Mouse (Mus musculus): ENCODE results near the gene Dzip1l.

Gene Dzip1l

GRCm38 (mm10) chr9:99661606-99662166 is 32.4 kb downstream of the Dzip1l start:
- peak; percentile 34 for DNase-seq

GRCm38 (mm10) chr9:99662406-99662805 is 33.1 kb downstream of the Dzip1l start:
- DNase-seq = peak; percentile 70

GRCm38 (mm10) chr9:99662887-99663286 is 33.6 kb downstream of the Dzip1l start:
- DNase-seq = no peak

- DNase-seq = peak; percentile 29
Observed at GRCm38 (mm10) chr9:99667596-99667995, 38.3 kb downstream of the Dzip1l start.

GRCm38 (mm10) chr9:99671603-99672002 is 42.3 kb downstream of the Dzip1l start:
- DNase-seq = peak; percentile 17

GRCm38 (mm10) chr9:99675714-99676113 is 46.4 kb downstream of the Dzip1l start:
- no peak for DNase-seq

GRCm38 (mm10) chr9:99681980-99682570 is 52.8 kb downstream of the Dzip1l start:
- no peak for DNase-seq

- DNase-seq = no peak
Observed at GRCm38 (mm10) chr9:99685061-99685521, 55.8 kb downstream of the Dzip1l start.

GRCm38 (mm10) chr9:99685536-99686231 is 56.4 kb downstream of the Dzip1l start:
- no peak for DNase-seq

GRCm38 (mm10) chr9:99689796-99690195 is 60.5 kb downstream of the Dzip1l start:
- no peak for DNase-seq

- DNase-seq = peak; percentile 10
Observed at GRCm38 (mm10) chr9:99690386-99690785, 61.1 kb downstream of the Dzip1l start.

GRCm38 (mm10) chr9:99694961-99695360 is 65.7 kb downstream of the Dzip1l start:
- no peak for DNase-seq

GRCm38 (mm10) chr9:99699752-99700389 is 70.6 kb downstream of the Dzip1l start:
- no peak for DNase-seq

- no peak for DNase-seq
Observed at GRCm38 (mm10) chr9:99701187-99701586, 71.9 kb downstream of the Dzip1l start.

GRCm38 (mm10) chr9:99702215-99702614 is 72.9 kb downstream of the Dzip1l start:
- no peak for DNase-seq

- no peak for DNase-seq
Observed at GRCm38 (mm10) chr9:99703711-99704110, 74.4 kb downstream of the Dzip1l start.

- DNase-seq = no peak
Observed at GRCm38 (mm10) chr9:99706264-99706663, 77.0 kb downstream of the Dzip1l start.

- DNase-seq = peak; percentile 33
Observed at GRCm38 (mm10) chr9:99707425-99708126, 78.3 kb downstream of the Dzip1l start.

GRCm38 (mm10) chr9:99709588-99710248 is 80.4 kb downstream of the Dzip1l start:
- DNase-seq = no peak

GRCm38 (mm10) chr9:99710297-99710696 is 81.0 kb downstream of the Dzip1l start:
- DNase-seq = no peak

- DNase-seq = no peak
Observed at GRCm38 (mm10) chr9:99717134-99717533, 87.8 kb downstream of the Dzip1l start, which contains the start of gene Cldn18. TSS of gene Cldn18 (minus strand) at chr9:99717267.
